Mouse (Mus musculus): Measurements from ENCODE around the gene 1700021F07Rik. TPM values are rescaled to one million over a fixed set of nuclear protein-coding genes. Genes with fewer than 3 reads are reported as not detected.

1700021F07Rik gene
- polyA plus RNA-seq, 1 experiment from 2014 or later: not detected

Other genes starting within 250 kb of the 1700021F07Rik start
- 7.3 and 7.5 TPM in 2 replicates for gene Pmepa1, start 246.1 kb upstream of the 1700021F07Rik start, polyA plus RNA-seq (2015; fragmentation: Nextera tagmentation; extraction: Ambion mirVana)
- not detected in 2 replicates for gene Ankrd60, start 55.8 kb downstream of the 1700021F07Rik start, polyA plus RNA-seq (2015; fragmentation: Nextera tagmentation; extraction: Ambion mirVana)
- gene Rab22a, start 137.2 kb downstream of the 1700021F07Rik start, polyA plus RNA-seq (2015; fragmentation: Nextera tagmentation; extraction: Ambion mirVana): 33.0 and 35.5 TPM in 2 replicates
- not detected in 2 replicates for gene 1700010B08Rik, start 196.8 kb downstream of the 1700021F07Rik start, polyA plus RNA-seq (2015; fragmentation: Nextera tagmentation; extraction: Ambion mirVana)
- gene Vapb, start 214.9 kb downstream of the 1700021F07Rik start, polyA plus RNA-seq (2015; fragmentation: Nextera tagmentation; extraction: Ambion mirVana): 14.3 and 15.4 TPM in 2 replicates

All from stomach, embryonic 15.5 days (tissue).